Mouse (Mus musculus) liver, embryonic 14.5 days (tissue): Measurements from ENCODE around the gene 2810408A11Rik.

Source experiments
- CTCF ChIP-seq: IDR thresholded peaks from 2 replicates; pipeline ENCODE4 v1.5.1; 2016; ENCODE audit warnings: antibody characterized with exemption, low read depth, control low read depth
- EP300 ChIP-seq: IDR thresholded peaks from 2 replicates; pipeline ENCODE4 v1.6.1; 2016; ENCODE audit warnings: antibody characterized with exemption, low read depth

DNA sequence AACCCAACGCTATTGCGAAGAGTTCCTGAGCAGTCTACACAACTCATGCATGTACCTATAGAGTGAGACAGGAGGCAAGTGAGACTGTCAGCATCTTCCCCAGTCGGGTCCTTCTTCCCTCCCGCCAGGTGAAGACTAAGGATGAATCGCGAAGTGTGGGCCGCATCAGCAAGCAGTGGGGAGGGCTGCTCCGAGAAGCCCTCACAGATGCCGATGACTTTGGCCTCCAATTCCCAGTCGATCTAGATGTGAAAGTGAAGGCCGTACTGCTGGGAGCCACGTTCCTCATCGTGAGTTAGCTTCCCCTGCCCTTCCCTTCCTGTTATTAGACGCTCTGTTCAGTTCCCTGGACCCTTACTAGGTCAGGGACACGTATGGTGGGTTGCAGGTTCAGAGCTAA lies 50.9 kb downstream of the 2810408A11Rik start:
- TF ChIP-seq EP300 = no peak
- no peak for TF ChIP-seq CTCF
